Mouse (Mus musculus) CD4-positive naive resting alpha-beta T cell, adult 57 days (primary cell): ENCODE measurements around the gene Isg20l2. TPM values are rescaled to one million over a fixed set of nuclear protein-coding genes. Genes with fewer than 3 reads are reported as not detected.

Experiments used
- total RNA-seq: library from RNA; stranded (reverse); gene quantifications from one replicate; pipeline ENCODE4 v1.2.4, GENCODE M21; 2023

The Isg20l2 gene
- total RNA-seq = 63.4 TPM

DNA sequence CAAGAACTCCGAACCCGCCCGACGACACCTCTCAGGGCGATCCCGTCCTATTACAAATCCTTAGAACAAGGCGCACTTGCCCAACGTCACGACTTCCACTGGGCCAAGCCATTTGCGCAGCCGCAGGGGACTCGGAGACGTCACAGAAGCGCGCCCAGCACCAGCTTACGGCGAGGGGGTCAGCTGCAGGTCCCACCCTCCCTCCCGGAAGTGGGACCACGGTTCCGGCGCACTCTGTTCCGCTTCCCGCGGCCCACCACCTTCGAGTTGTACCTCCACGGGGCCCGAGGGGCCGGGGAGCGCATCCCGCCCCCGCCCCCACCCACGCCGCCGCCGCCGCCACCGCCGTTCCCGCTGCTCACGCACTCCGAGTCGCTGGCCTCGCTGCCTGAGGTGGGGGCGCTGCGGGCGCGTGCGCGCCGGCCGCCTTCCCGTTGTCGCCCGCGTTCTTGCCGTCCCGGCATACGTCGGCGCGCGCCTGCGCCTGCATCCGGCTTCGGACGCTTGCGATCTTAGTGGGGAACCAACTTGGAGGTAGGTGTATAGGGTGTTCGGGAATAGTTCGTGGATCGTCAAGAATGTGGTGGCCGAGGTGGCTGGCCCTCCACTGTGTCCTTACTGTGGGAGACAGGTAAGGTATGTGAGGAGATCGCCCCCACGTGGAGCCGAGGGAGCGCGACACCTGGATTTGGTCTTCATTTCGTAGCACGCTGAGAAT lies at the start of gene Isg20l2, which contains the start of gene Rrnad1:
TSS of gene Isg20l2 (plus strand) at position 237 of the 718 bp plus-strand sequence.
TSS of gene Rrnad1 (minus strand) at position 640 of the 718 bp plus-strand sequence.

DNA sequence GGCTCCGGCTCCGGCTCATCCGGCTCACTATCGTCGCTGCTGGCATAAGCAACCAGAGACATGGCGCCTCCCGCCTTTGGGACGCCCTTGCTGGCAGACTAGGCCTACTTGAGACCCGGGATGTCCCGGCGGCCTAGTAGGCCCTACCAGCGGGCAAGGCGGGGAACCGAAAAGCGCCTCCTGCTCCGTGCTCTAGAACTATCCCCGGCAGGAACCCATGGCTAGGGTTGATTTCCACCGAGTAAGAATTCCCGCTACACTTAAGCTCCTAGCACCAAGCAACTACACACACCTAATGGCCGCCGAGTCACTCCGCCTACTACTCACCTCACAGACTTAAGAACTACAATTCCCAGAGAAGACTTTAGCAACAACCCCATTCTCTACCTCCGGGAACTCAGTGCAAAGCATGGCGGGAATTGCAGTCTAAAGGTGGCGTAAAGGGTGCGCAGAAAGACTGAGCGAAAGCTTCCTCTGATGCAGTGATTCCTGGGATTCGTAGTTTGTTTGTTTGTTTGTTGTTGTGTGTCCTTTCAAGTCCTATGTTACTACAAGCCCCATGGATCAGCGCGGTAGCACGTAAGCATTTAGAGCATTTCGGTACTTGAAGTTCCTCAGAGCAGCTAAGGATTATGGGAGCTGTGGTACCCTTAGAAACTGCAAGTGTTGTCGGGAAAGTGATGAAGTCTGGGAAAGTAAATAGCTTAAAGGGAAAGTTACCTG lies 44.7 kb upstream of the Isg20l2 start, which contains the start of gene Prcc:
TSS of gene Prcc (minus strand) at position 328 of the 723 bp plus-strand sequence.

DNA sequence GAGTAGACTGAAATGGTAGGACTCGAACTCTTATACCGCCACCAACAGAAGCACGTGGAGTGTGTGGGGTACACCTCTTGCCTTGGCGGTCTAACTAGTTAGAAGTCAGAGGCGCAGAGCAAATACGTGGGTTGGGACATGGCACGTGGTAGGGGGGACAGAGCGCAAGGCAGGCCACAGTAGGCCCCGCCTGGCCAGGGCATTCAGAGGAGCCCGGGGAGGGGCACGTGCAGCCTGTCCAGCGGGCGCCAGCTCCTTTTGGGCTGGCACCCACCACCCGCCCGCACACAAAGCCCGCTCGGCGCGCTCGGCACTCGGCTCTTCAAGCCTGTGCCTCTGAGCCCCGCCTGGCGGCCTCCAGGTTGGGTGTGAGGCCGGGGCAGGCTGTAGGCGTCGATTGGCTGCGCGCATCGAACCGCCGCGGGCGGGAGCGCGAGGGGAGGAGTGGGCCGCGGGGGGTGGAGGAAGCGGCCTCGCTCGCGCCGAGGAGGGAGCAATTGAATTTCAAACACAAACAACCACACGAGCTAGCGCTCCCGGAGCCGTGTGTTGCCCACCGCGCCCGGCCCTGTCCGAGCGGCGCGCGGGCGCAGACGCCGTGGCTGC lies 24.1 kb upstream of the Isg20l2 start, which contains the start of gene Hdgf:
TSS of gene Hdgf (plus strand) at position 442 of the 606 bp plus-strand sequence.

DNA sequence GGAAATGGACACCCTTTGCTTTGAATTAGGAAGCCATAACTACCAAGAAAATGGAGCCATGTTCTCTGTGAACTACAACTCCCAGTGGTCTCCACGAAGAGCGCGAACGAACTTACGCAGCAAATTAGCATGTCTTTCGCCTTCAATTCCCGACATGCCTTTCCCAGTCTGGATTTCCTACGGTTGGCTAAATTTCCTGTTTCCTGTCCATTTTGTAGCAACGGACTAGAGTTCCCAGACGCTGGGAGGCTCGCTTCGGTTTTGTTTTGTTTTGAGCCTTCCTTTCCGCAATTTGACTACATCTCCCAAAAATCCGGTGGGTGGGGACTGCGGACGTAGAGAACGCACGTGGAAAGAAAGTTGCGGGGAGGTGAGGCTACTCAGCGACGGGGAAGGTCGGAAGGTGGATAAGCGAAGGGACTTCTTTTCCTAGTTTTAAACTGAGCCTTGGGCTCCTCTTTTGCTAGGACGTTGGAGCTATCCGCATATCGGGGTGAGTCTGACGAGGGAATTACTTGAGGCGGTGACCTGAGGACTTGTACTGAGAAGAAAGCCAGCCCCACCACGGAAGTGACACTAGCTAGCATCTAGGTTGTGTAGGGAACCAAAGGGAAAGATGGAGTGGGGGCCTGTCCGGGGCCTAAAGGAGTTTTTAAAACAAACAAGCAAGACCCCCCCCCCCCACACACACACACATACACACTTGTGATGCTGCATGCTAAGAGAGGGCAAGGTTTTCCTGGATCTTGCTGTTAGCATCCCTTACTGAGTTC lies 10.6 kb upstream of the Isg20l2 start, which contains the start of gene Mrpl24:
TSS of gene Mrpl24 (plus strand) at position 171 of the 773 bp plus-strand sequence.

DNA sequence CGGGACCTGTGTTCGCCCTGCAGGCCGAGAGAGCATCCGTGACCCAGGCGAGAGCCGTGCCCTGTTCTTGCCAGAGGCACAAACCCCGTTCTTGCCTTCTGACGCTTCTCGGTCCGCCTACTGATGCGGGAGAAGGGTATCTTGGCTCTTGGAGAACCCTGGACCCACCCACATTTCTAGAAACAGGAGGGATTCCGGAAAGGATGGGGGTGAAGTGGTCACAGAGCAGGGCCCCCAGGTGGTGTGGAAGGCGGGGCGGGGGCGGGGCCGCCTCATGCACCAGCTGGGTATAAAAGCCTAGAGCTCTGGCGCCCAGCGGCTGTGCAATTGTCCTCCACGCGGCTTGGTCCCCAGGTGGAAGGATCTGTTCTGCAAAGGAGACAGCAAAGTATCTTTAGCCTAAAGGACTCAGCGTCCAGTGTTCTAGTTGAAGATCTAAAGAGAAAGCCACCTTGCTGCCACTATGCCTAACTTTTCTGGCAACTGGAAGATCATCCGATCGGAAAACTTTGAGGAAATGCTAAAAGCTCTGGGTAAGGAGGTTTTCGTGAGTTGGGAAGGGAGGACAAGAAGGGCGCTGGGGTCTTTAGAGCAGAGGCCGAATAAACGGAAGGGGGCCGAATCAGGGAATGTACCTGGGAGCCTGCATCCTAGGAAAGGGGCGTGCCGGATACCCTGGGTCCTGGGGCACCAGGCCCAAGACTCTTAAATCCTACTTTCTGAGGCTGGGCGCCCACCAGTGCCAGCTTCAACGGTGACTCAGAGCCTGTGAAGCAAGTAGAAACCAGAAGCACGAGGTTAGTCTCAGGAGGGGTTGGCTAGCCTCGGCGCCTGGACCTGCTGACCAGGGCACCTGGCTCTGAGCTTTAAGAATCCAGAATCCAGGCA lies 18.5 kb downstream of the Isg20l2 start, which contains the start of gene Crabp2:
TSS of gene Crabp2 (plus strand) at position 289 of the 888 bp plus-strand sequence.

DNA sequence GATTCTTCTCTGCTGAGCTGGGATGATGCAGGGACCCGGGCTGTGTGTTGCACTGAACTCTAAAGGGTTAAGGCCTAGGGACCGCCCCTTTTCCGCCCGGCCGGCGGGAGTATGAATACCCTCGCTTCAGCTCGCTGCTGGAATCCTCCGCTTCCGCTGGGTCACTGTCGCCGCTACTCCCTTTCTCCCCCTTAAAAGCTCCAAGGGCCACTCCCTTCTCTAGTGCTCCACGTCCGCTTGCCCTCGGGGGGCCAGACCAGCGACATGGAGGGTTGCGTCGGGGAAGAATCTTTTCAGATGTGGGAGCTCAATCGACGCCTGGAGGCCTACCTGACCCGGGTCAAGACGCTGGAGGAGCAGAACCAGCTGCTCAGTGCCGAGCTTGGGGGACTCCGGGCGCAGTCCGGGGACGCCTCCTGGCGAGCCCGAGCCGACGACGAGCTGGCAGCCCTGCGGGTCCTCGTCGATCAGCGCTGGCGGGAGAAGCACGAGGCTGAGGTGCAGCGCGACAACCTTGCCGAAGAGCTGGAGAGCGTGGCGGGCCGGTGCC lies 40.9 kb downstream of the Isg20l2 start, which contains the start of gene Nes:
TSS of gene Nes (plus strand) at position 140 of the 550 bp plus-strand sequence.

Other genes with a start within 250 kb of the Isg20l2 start
- 0.35 TPM for gene Lrrc71, start 181.7 kb upstream of the Isg20l2 start, total RNA-seq
- gene Ntrk1, start 135.2 kb upstream of the Isg20l2 start, total RNA-seq = not detected
- gene Insrr, start 133.4 kb upstream of the Isg20l2 start, total RNA-seq = not detected
- 23.2 TPM for gene Pear1, start 106.0 kb upstream of the Isg20l2 start, total RNA-seq
- gene Sh2d2a, start 83.6 kb upstream of the Isg20l2 start, total RNA-seq = 294 TPM
- 70.6 TPM for gene Prcc, start 44.7 kb upstream of the Isg20l2 start, total RNA-seq
- 85.8 TPM for gene Hdgf, start 24.0 kb upstream of the Isg20l2 start, total RNA-seq
- 169 TPM for gene Mrpl24, start 10.8 kb upstream of the Isg20l2 start, total RNA-seq
- 32.8 TPM for gene Rrnad1, start 403 bp downstream of the Isg20l2 start, total RNA-seq
- gene Crabp2, start 18.4 kb downstream of the Isg20l2 start, total RNA-seq = 2.3 TPM
- not detected for gene Nes, start 40.8 kb downstream of the Isg20l2 start, total RNA-seq
- not detected for gene Bcan, start 69.9 kb downstream of the Isg20l2 start, total RNA-seq
- not detected for gene Hapln2, start 97.3 kb downstream of the Isg20l2 start, total RNA-seq
- gene Gpatch4, start 112.8 kb downstream of the Isg20l2 start, total RNA-seq = 27.4 TPM
- gene Naxe, start 128.2 kb downstream of the Isg20l2 start, total RNA-seq = 23.9 TPM
- not detected for gene Ttc24, start 148.0 kb downstream of the Isg20l2 start, total RNA-seq
- 1.2 TPM for gene Iqgap3, start 151.7 kb downstream of the Isg20l2 start, total RNA-seq
- gene Mef2d, start 212.1 kb downstream of the Isg20l2 start, total RNA-seq = 345 TPM